Mouse (Mus musculus): ENCODE data around the gene Prkch. TPM values are rescaled to one million over a fixed set of nuclear protein-coding genes. Genes with fewer than 3 reads are reported as not detected.

The Prkch gene
- total and polyA plus RNA-seq, 2 experiments from 2014 or later: 9.9 to 16.2 TPM

- no peak overlapping the region for H3K9ac ChIP-seq (replicated peaks; ENCODE audit: low read length, poor library complexity, severe bottlenecking)
- H3K27ac ChIP-seq (ENCODE audit: low read depth, low read length): no peak overlapping the region
- H3K4me2 ChIP-seq (ENCODE audit: low read depth, low read length, poor library complexity, severe bottlenecking): no peak overlapping the region
- ATAC-seq (ENCODE audit: low FRiP score): no peak; the same call in 1 of the 2 replicates
- no peak overlapping the region for H3K4me3 ChIP-seq (ENCODE audit: low read depth, low read length)
- 27% methylated on average over 8 of the region's 8 CpGs for WGBS
- peak; percentile 84 for DNase-seq (ENCODE audit: low spot score)
- no peaks in the 10 kb centered on the region for H3K9me3 ChIP-seq (ENCODE audit: low read length)
- no peaks in the 10 kb centered on the region for H3K36me3 ChIP-seq (ENCODE audit: insufficient read depth, low read length)
- H3K4me1 ChIP-seq (ENCODE audit: insufficient read depth, low read length): no peaks in the 10 kb centered on the region
- TF ChIP-seq CTCF (IDR thresholded peaks at IDR 0.05): peak; percentile 84
- 0 out of 2 replicates have a peak, but pooled peaks cover 6% of the 10 kb centered on the region for H3K27me3 ChIP-seq (ENCODE audit: insufficient read depth, low read length)
Measured at GRCm38 (mm10) chr12:73708920-73709319, 124.3 kb downstream of the Prkch start.

- TF ChIP-seq CTCF (IDR thresholded peaks at IDR 0.05): no peak
- Histone ChIP-seq H3K36me3 (ENCODE audit: insufficient read depth, low read length) (no peaks in the 10 kb centered on the region), H3K9me3 (ENCODE audit: low read length) (no peaks in the 10 kb centered on the region), H3K9ac (replicated peaks; ENCODE audit: low read length, poor library complexity, severe bottlenecking) (no peak overlapping the region), H3K4me1 (ENCODE audit: insufficient read depth, low read length) (no peaks in the 10 kb centered on the region), H3K27ac (ENCODE audit: low read depth, low read length) (no peak overlapping the region), H3K4me3 (ENCODE audit: low read depth, low read length) (no peak overlapping the region), H3K27me3 (ENCODE audit: insufficient read depth, low read length) (0 out of 2 replicates have a peak, but pooled peaks cover 6% of the 10 kb centered on the region), H3K4me2 (ENCODE audit: low read depth, low read length, poor library complexity, severe bottlenecking) (no peak overlapping the region)
- DNase-seq (ENCODE audit: low spot score): no peak
- 92% methylated on average over 5 of the region's 5 CpGs for WGBS
- no peak for ATAC-seq (ENCODE audit: low FRiP score)
Measured at GRCm38 (mm10) chr12:73710846-73711245, 126.2 kb downstream of the Prkch start.

- no peak for ATAC-seq (ENCODE audit: low FRiP score)
- H3K27me3 ChIP-seq (ENCODE audit: insufficient read depth, low read length): 0 out of 2 replicates have a peak, but pooled peaks cover 6% of the 10 kb centered on the region
- no peaks in the 10 kb centered on the region for H3K4me1 ChIP-seq (ENCODE audit: insufficient read depth, low read length)
- DNase-seq (ENCODE audit: low spot score): no peak
- WGBS: 48% methylated on average over 6 of the region's 6 CpGs
- H3K9me3 ChIP-seq (ENCODE audit: low read length): no peaks in the 10 kb centered on the region
- no peaks in the 10 kb centered on the region for H3K36me3 ChIP-seq (ENCODE audit: insufficient read depth, low read length)
- TF ChIP-seq CTCF (IDR thresholded peaks at IDR 0.05): no peak
- H3K27ac ChIP-seq (ENCODE audit: low read depth, low read length): no peak overlapping the region
- no peak overlapping the region for H3K4me2 ChIP-seq (ENCODE audit: low read depth, low read length, poor library complexity, severe bottlenecking)
- H3K9ac ChIP-seq (replicated peaks; ENCODE audit: low read length, poor library complexity, severe bottlenecking): no peak overlapping the region
- H3K4me3 ChIP-seq (ENCODE audit: low read depth, low read length): no peak overlapping the region
Measured at GRCm38 (mm10) chr12:73712122-73712521, 127.5 kb downstream of the Prkch start.

- WGBS: 93% methylated on average over 5 of the region's 5 CpGs
- DNase-seq (ENCODE audit: low spot score) (no peak), ATAC-seq (ENCODE audit: low FRiP score) (no peak)
- no peaks in the 10 kb centered on the region for H3K36me3 ChIP-seq (ENCODE audit: insufficient read depth, low read length)
- no peak for TF ChIP-seq CTCF (IDR thresholded peaks at IDR 0.05)
- H3K4me3 ChIP-seq (ENCODE audit: low read depth, low read length): no peak overlapping the region
- H3K4me2 ChIP-seq (ENCODE audit: low read depth, low read length, poor library complexity, severe bottlenecking): no peak overlapping the region
- H3K9ac ChIP-seq (replicated peaks; ENCODE audit: low read length, poor library complexity, severe bottlenecking): no peak overlapping the region
- H3K27me3 ChIP-seq (ENCODE audit: insufficient read depth, low read length): 0 out of 2 replicates have a peak, but pooled peaks cover 5% of the 10 kb centered on the region
- H3K27ac ChIP-seq (ENCODE audit: low read depth, low read length): no peak overlapping the region
- no peaks in the 10 kb centered on the region for H3K4me1 ChIP-seq (ENCODE audit: insufficient read depth, low read length)
- H3K9me3 ChIP-seq (ENCODE audit: low read length): no peaks in the 10 kb centered on the region
Measured at GRCm38 (mm10) chr12:73714589-73714988, 130.0 kb downstream of the Prkch start.

GRCm38 (mm10) chr12:73715331-73715730 lies 130.7 kb downstream of the Prkch start:
- WGBS: 94% methylated on average over 2 of the region's 2 CpGs
- no peak for TF ChIP-seq CTCF (IDR thresholded peaks at IDR 0.05)
- no peak overlapping the region for H3K27ac ChIP-seq (ENCODE audit: low read depth, low read length)
- ATAC-seq (ENCODE audit: low FRiP score) (no peak), DNase-seq (ENCODE audit: low spot score) (no peak)
- no peak overlapping the region for H3K4me2 ChIP-seq (ENCODE audit: low read depth, low read length, poor library complexity, severe bottlenecking)
- no peak overlapping the region for H3K9ac ChIP-seq (replicated peaks; ENCODE audit: low read length, poor library complexity, severe bottlenecking)
- no peaks in the 10 kb centered on the region for H3K36me3 ChIP-seq (ENCODE audit: insufficient read depth, low read length)
- no peaks in the 10 kb centered on the region for H3K27me3 ChIP-seq (ENCODE audit: insufficient read depth, low read length)
- H3K9me3 ChIP-seq (ENCODE audit: low read length): no peaks in the 10 kb centered on the region
- no peaks in the 10 kb centered on the region for H3K4me1 ChIP-seq (ENCODE audit: insufficient read depth, low read length)
- H3K4me3 ChIP-seq (ENCODE audit: low read depth, low read length): no peak overlapping the region

GRCm38 (mm10) chr12:73715954-73716731 lies 131.5 kb downstream of the Prkch start:
- DNase-seq (ENCODE audit: low spot score) (peak; percentile 37), ATAC-seq (ENCODE audit: low FRiP score) (0 out of 2 replicates have a peak, but pooled peaks have one; percentile 49)
- no peaks in the 10 kb centered on the region for H3K4me1 ChIP-seq (ENCODE audit: insufficient read depth, low read length)
- WGBS: 55% methylated on average over 21 of the region's 21 CpGs
- peak overlapping the region; percentile 26; the same call in 1 of the 2 replicates for H3K27ac ChIP-seq (ENCODE audit: low read depth, low read length)
- H3K4me3 ChIP-seq (ENCODE audit: low read depth, low read length): no peak overlapping the region
- TF ChIP-seq CTCF (IDR thresholded peaks at IDR 0.05): no peak
- no peak overlapping the region for H3K4me2 ChIP-seq (ENCODE audit: low read depth, low read length, poor library complexity, severe bottlenecking)
- H3K36me3 ChIP-seq (ENCODE audit: insufficient read depth, low read length): no peaks in the 10 kb centered on the region
- no peaks in the 10 kb centered on the region for H3K9me3 ChIP-seq (ENCODE audit: low read length)
- no peak overlapping the region for H3K9ac ChIP-seq (replicated peaks; ENCODE audit: low read length, poor library complexity, severe bottlenecking)
- no peaks in the 10 kb centered on the region for H3K27me3 ChIP-seq (ENCODE audit: insufficient read depth, low read length)

Data from midbrain, postnatal 0 days (tissue).